Mouse (Mus musculus): ENCODE results near the gene Gstz1. TPM values are rescaled to one million over a fixed set of nuclear protein-coding genes. Genes with fewer than 3 reads are reported as not detected.
A peak's percentile ranks its signal among the peaks of the same experiment; 100 is the strongest.

The Gstz1 gene
- total RNA-seq (2017), result 29.0 TPM in 2 replicates

- ATAC-seq (replicated peaks in 1 of 2; ENCODE audit: insufficient read depth in 1 of 2, low FRiP score in 2 of 2, low TSS enrichment in 1 of 2, low read depth in 1 of 2, poor library complexity in 2 of 2, severe bottlenecking in 2 of 2), result peak; percentile 86 to 89
Measured at GRCm38 (mm10) chr12:87146966-87147365, at the start of gene Gstz1. Gene Gstz1, plus strand, starts transcription at chr12:87147165.

DNA sequence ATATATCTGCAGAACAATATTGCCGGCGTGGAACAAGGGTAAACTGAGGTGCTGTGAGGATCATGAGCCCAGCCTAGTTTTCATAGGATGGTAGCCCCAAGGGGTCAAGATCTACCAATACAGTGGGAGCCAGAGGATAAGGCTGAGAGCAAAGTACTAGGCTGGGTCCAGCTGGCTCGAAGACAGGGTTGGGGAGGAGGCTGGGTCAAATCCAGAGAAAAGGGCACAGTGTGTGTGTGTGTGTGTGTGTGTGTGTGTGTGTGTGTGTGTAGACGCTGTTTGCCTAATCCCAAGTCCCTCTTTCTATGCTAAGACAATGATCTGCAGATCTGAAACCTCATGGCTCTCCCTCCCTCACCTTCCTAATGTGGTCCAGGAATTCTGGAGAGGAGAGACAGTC is 46.6 kb upstream of the Gstz1 start:
- ATAC-seq (replicated peaks in 1 of 2; ENCODE audit: insufficient read depth in 1 of 2, low FRiP score in 2 of 2, low TSS enrichment in 1 of 2, low read depth in 1 of 2, poor library complexity in 2 of 2, severe bottlenecking in 2 of 2), result no peak

GRCm38 (mm10) chr12:87102165-87102631 is 44.8 kb upstream of the Gstz1 start, which contains the start of gene Ngb:
Gene Ngb, minus strand, starts transcription at chr12:87102539.
- no peak for ATAC-seq (replicated peaks in 1 of 2; ENCODE audit: insufficient read depth in 1 of 2, low FRiP score in 2 of 2, low TSS enrichment in 1 of 2, low read depth in 1 of 2, poor library complexity in 2 of 2, severe bottlenecking in 2 of 2)

DNA sequence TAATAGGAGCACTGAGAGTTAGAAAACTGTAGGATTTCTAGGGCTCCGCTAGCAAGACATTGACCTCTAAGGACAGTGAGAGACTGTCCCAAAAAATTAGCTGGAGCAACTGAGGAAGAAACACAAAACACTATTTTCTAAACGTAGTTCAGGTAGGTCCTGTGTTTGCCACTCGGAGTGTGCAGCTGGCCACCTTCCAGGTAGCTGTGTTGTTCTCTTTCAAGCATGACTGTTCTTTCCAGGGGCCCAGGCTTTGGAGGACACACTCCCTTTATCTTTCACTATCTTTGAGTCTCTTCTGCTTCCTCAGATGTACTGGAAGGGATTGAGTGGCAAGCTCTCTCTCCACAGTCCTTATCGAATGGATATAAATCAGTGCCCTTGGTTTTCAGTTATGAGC is 43.5 kb upstream of the Gstz1 start:
- ATAC-seq (replicated peaks in 1 of 2; ENCODE audit: insufficient read depth in 1 of 2, low FRiP score in 2 of 2, low TSS enrichment in 1 of 2, low read depth in 1 of 2, poor library complexity in 2 of 2, severe bottlenecking in 2 of 2), result no peak

GRCm38 (mm10) chr12:87104796-87105195 is 42.2 kb upstream of the Gstz1 start:
- no peak for ATAC-seq (replicated peaks in 1 of 2; ENCODE audit: insufficient read depth in 1 of 2, low FRiP score in 2 of 2, low TSS enrichment in 1 of 2, low read depth in 1 of 2, poor library complexity in 2 of 2, severe bottlenecking in 2 of 2)

DNA sequence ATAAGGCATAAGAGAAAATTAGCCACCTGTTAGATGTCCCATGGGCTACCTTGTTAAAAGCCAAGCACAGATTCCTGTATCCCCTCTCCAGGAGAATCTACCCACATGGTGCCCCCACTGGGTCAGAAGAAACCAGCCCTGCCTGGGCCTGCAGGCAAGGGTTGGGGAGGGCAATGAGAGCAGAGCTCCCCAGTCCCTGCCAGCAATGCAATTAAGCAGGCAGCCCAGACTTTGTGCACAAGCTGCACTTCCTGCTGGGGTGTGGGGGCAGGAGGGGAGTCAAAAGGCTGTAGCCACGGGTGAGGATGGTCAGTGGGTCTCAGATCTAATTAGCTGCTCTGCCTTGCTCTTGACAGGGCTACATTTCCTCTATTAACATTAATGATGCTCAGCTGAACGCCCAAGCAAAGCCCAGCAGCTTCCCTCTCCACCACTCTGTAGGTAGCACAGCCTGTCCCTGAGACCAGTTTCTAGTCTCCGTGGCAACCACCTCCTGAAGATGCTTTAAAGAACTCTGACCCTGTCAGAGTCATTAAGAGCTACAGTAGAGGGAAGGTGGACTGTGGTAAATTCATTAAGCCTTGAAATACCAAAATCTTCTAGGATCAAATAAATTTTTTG is 39.5 kb upstream of the Gstz1 start:
- no peak for ATAC-seq (replicated peaks in 1 of 2; ENCODE audit: insufficient read depth in 1 of 2, low FRiP score in 2 of 2, low TSS enrichment in 1 of 2, low read depth in 1 of 2, poor library complexity in 2 of 2, severe bottlenecking in 2 of 2)

- ATAC-seq (replicated peaks in 1 of 2; ENCODE audit: insufficient read depth in 1 of 2, low FRiP score in 2 of 2, low TSS enrichment in 1 of 2, low read depth in 1 of 2, poor library complexity in 2 of 2, severe bottlenecking in 2 of 2), result no peak
Measured at GRCm38 (mm10) chr12:87121918-87122589, 24.9 kb upstream of the Gstz1 start.

GRCm38 (mm10) chr12:87127256-87127655 is 19.7 kb upstream of the Gstz1 start:
- ATAC-seq (replicated peaks in 1 of 2; ENCODE audit: insufficient read depth in 1 of 2, low FRiP score in 2 of 2, low TSS enrichment in 1 of 2, low read depth in 1 of 2, poor library complexity in 2 of 2, severe bottlenecking in 2 of 2), result no peak

GRCm38 (mm10) chr12:87130224-87130623 is 16.7 kb upstream of the Gstz1 start:
- ATAC-seq (replicated peaks in 1 of 2; ENCODE audit: insufficient read depth in 1 of 2, low FRiP score in 2 of 2, low TSS enrichment in 1 of 2, low read depth in 1 of 2, poor library complexity in 2 of 2, severe bottlenecking in 2 of 2), result no peak

GRCm38 (mm10) chr12:87131181-87131580 is 15.8 kb upstream of the Gstz1 start:
- ATAC-seq (replicated peaks in 1 of 2; ENCODE audit: insufficient read depth in 1 of 2, low FRiP score in 2 of 2, low TSS enrichment in 1 of 2, low read depth in 1 of 2, poor library complexity in 2 of 2, severe bottlenecking in 2 of 2), result no peak

DNA sequence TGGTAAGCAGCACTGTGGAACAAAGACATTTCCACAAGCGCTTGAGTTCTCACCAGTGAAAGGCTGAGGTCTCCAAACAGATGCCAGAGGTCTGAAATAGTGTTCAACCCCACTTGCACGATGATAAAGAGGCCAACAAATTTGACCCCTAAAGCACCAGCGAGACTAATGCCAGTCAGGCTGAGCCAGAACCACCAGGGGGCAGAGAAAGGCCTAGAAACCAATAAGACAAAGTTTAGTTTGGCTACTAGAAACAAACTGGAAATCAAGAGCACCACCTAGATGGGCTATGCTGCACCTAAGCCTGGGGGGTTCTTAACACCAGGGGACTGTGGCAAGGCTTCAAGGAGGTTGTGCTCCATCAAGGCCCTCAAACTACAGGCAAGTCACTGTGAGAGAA is 15.3 kb upstream of the Gstz1 start:
- peak in 1 of 2 experiments; percentile 39; a peak in 1 of 4 replicates for ATAC-seq (replicated peaks in 1 of 2; ENCODE audit: insufficient read depth in 1 of 2, low FRiP score in 2 of 2, low TSS enrichment in 1 of 2, low read depth in 1 of 2, poor library complexity in 2 of 2, severe bottlenecking in 2 of 2)

GRCm38 (mm10) chr12:87132210-87132609 is 14.8 kb upstream of the Gstz1 start:
- no peak for ATAC-seq (replicated peaks in 1 of 2; ENCODE audit: insufficient read depth in 1 of 2, low FRiP score in 2 of 2, low TSS enrichment in 1 of 2, low read depth in 1 of 2, poor library complexity in 2 of 2, severe bottlenecking in 2 of 2)

GRCm38 (mm10) chr12:87132784-87133183 is 14.2 kb upstream of the Gstz1 start:
- ATAC-seq (replicated peaks in 1 of 2; ENCODE audit: insufficient read depth in 1 of 2, low FRiP score in 2 of 2, low TSS enrichment in 1 of 2, low read depth in 1 of 2, poor library complexity in 2 of 2, severe bottlenecking in 2 of 2), result no peak

DNA sequence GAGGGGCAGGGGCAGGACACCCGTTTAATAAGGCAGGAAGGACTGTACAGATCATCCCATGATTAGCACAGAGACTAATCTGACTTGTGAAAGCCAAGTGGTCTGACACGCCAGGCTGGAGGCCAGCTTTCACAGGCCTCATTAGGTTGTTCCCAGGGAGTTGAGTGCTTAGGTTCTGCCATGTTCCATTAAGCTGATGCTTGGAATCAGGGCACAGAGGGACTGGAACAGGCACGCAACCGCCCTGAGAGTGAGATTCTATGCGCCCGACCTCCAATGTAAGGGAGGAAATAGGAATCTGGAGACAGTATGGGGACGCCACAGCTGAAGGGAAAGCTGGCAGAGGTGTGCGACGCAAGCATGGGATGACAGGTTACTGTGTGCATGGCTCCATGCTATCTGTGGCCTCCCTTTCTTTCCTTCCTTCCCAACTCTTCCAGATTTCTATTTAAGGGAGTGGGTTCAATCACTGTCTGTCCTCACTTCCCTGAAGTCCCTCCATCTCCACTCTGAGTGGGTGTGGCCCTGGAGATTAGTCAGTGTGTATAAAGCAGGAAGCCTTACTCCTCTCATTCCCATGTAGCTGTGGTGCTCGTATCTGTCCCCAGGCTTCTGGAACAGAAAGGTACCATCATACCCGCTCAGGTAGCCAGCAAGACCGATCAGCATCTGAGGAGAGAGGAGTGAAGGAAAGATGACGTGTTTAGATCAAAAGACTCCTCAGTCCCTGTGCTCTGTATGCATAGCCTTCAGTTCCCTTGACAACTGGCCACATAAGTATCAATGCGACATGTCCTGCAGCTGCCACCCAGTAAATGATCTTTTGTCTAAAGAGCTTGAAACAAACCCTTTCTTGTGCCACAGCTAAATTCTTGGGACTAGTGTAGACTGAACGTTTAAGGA is 9.3 kb upstream of the Gstz1 start:
- no peak for ATAC-seq (replicated peaks in 1 of 2; ENCODE audit: insufficient read depth in 1 of 2, low FRiP score in 2 of 2, low TSS enrichment in 1 of 2, low read depth in 1 of 2, poor library complexity in 2 of 2, severe bottlenecking in 2 of 2)

DNA sequence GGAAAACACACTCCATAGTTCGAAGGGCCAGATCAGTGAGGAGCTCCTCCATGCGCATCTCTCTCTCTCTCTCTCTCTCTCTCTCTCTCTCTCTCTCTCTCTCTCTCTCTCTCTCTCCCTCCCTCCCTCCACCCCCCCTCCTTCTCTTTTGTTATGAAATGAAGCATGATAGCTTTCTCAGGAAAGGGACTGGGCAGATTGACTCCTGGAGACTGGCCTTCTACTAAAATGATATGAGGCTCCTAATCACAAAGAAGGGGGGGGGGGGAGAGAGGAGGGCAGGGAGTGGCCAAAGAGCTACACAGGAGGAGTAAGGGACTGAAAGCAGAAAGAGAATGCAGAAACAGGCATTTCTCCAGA is 8.6 kb upstream of the Gstz1 start:
- ATAC-seq (replicated peaks in 1 of 2; ENCODE audit: insufficient read depth in 1 of 2, low FRiP score in 2 of 2, low TSS enrichment in 1 of 2, low read depth in 1 of 2, poor library complexity in 2 of 2, severe bottlenecking in 2 of 2), result no peak

- ATAC-seq (replicated peaks in 1 of 2; ENCODE audit: insufficient read depth in 1 of 2, low FRiP score in 2 of 2, low TSS enrichment in 1 of 2, low read depth in 1 of 2, poor library complexity in 2 of 2, severe bottlenecking in 2 of 2), result no peak
Measured at GRCm38 (mm10) chr12:87138768-87139167, 8.2 kb upstream of the Gstz1 start.

DNA sequence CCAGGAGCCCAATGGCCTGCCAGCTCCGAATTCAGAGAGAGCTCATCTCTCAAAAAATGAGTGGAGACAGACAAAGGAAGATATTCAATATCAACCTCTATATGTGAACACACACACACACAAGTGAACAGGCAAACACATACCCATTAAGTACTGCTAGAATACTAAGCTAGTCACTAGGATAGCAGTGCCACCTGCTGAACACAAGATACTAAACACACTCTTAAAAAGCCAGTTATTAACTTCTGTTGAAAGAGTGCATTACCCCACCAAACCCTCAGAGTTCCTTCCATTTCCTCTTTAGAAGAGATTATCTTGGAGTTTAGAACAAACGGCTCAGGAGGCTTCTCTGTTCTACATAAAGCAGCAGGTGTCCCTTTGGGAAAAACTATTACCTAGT is 4.8 kb upstream of the Gstz1 start:
- no peak for ATAC-seq (replicated peaks in 1 of 2; ENCODE audit: insufficient read depth in 1 of 2, low FRiP score in 2 of 2, low TSS enrichment in 1 of 2, low read depth in 1 of 2, poor library complexity in 2 of 2, severe bottlenecking in 2 of 2)

Measured in hematopoietic stem cell, adult 5-6 weeks (primary cell).